Mouse (Mus musculus): ENCODE results near the gene Icam2. TPM values are rescaled to one million over a fixed set of nuclear protein-coding genes. Genes with fewer than 3 reads are reported as not detected.
"Not testable (repeated sequence)": the region's sequence is repeated elsewhere in the genome, so short reads cannot be mapped to it uniquely, and the experiment has no call there.

Icam2 gene
- total and polyA plus RNA-seq, 2 experiments from 2014 or later: 7.4 to 11.9 TPM

DNA sequence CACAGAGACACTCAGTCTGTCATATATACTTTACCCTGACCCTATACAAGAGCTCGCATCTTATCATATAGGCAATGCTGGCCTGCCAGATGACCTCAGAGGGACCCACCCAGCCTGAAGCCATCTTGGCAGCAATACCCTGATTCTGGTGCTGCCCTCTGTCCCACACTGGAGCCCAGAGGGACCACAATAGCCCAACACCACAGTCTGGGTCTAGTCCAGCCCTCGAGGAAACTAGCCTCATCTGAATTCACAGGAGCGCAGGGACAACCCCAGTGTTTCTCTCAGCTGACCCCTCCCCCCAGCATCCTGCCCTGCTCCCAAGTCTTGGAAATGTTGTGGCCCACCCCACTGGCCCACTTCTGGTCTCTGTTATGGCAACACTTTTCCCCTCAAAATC, 36.6 kb downstream of the Icam2 start:
- no peak for ATAC-seq (ENCODE audit: low FRiP score)
- Histone ChIP-seq H3K4me3 (ENCODE audit: low read depth, low read length) (no peak overlapping the region), H3K27ac (ENCODE audit: low read depth, low read length) (no peak overlapping the region), H3K36me3 (ENCODE audit: insufficient read depth, low read length) (no peaks in the 10 kb centered on the region), H3K9ac (replicated peaks; ENCODE audit: low read length, poor library complexity, severe bottlenecking) (no peak overlapping the region), H3K4me1 (ENCODE audit: insufficient read depth, low read length) (no peaks in the 10 kb centered on the region), H3K9me3 (ENCODE audit: low read length) (no peaks in the 10 kb centered on the region), H3K27me3 (ENCODE audit: insufficient read depth, low read length) (no peaks in the 10 kb centered on the region), H3K4me2 (ENCODE audit: low read depth, low read length, poor library complexity, severe bottlenecking) (no peak overlapping the region)
- peak; percentile 14 for DNase-seq (ENCODE audit: low spot score)
- WGBS: 66% methylated on average over 3 of the region's 3 CpGs
- TF ChIP-seq CTCF (IDR thresholded peaks at IDR 0.05): no peak

DNA sequence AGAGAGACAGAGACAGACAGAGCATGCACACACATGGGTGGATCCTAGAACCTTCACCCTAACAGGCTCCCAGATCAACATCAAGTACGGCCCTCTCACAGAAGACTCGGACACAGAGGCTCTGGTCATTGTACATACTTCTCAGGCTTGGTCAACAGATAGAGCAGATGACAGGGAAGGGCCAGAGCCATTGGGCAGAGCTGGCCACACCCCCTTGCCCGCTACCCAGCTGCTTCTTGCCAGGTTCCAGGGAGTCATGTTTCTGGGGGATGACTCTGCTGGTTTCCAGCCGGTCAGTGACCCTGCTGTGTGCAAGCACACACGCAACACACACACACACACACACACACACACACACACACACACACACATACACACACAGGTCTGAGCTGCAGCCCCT, 37.0 kb downstream of the Icam2 start:
- DNase-seq (ENCODE audit: low spot score): no peak
- no peak overlapping the region for H3K9ac ChIP-seq (replicated peaks; ENCODE audit: low read length, poor library complexity, severe bottlenecking)
- no peak overlapping the region for H3K27ac ChIP-seq (ENCODE audit: low read depth, low read length)
- no peaks in the 10 kb centered on the region for H3K27me3 ChIP-seq (ENCODE audit: insufficient read depth, low read length)
- H3K36me3 ChIP-seq (ENCODE audit: insufficient read depth, low read length): no peaks in the 10 kb centered on the region
- ATAC-seq (ENCODE audit: low FRiP score): no peak
- 61% methylated on average over 5 of the region's 5 CpGs for WGBS
- H3K4me2 ChIP-seq (ENCODE audit: low read depth, low read length, poor library complexity, severe bottlenecking): no peak overlapping the region
- H3K4me1 ChIP-seq (ENCODE audit: insufficient read depth, low read length): no peaks in the 10 kb centered on the region
- no peak overlapping the region for H3K4me3 ChIP-seq (ENCODE audit: low read depth, low read length)
- H3K9me3 ChIP-seq (ENCODE audit: low read length): no peaks in the 10 kb centered on the region
- no peak for TF ChIP-seq CTCF (IDR thresholded peaks at IDR 0.05)

GRCm38 (mm10) chr11:106349772-106350171, 38.1 kb downstream of the Icam2 start:
- no peak for TF ChIP-seq CTCF (IDR thresholded peaks at IDR 0.05)
- Histone ChIP-seq H3K4me1 (ENCODE audit: insufficient read depth, low read length) (no peaks in the 10 kb centered on the region), H3K27ac (ENCODE audit: low read depth, low read length) (no peak overlapping the region), H3K36me3 (ENCODE audit: insufficient read depth, low read length) (no peaks in the 10 kb centered on the region), H3K27me3 (ENCODE audit: insufficient read depth, low read length) (no peaks in the 10 kb centered on the region), H3K9me3 (ENCODE audit: low read length) (no peaks in the 10 kb centered on the region), H3K9ac (replicated peaks; ENCODE audit: low read length, poor library complexity, severe bottlenecking) (no peak overlapping the region), H3K4me3 (ENCODE audit: low read depth, low read length) (no peak overlapping the region), H3K4me2 (ENCODE audit: low read depth, low read length, poor library complexity, severe bottlenecking) (no peak overlapping the region)
- 91% methylated on average over 6 of the region's 6 CpGs for whole genome bisulfite sequencing
- ATAC-seq (ENCODE audit: low FRiP score) (no peak), DNase-seq (ENCODE audit: low spot score) (no peak)

- no peak overlapping the region for H3K4me3 ChIP-seq (ENCODE audit: low read depth, low read length)
- H3K27me3 ChIP-seq (ENCODE audit: insufficient read depth, low read length): no peaks in the 10 kb centered on the region
- H3K4me1 ChIP-seq (ENCODE audit: insufficient read depth, low read length): no peaks in the 10 kb centered on the region
- WGBS: 32% methylated on average over 6 of the region's 6 CpGs
- H3K9ac ChIP-seq (replicated peaks; ENCODE audit: low read length, poor library complexity, severe bottlenecking): no peak overlapping the region
- H3K4me2 ChIP-seq (ENCODE audit: low read depth, low read length, poor library complexity, severe bottlenecking): no peak overlapping the region
- H3K27ac ChIP-seq (ENCODE audit: low read depth, low read length): no peak overlapping the region
- ATAC-seq (ENCODE audit: low FRiP score) (no peak), DNase-seq (ENCODE audit: low spot score) (no peak)
- H3K36me3 ChIP-seq (ENCODE audit: insufficient read depth, low read length): no peaks in the 10 kb centered on the region
- no peaks in the 10 kb centered on the region for H3K9me3 ChIP-seq (ENCODE audit: low read length)
- no peak for TF ChIP-seq CTCF (IDR thresholded peaks at IDR 0.05)
Measured at GRCm38 (mm10) chr11:106344910-106345309, 43.0 kb downstream of the Icam2 start.

GRCm38 (mm10) chr11:106340990-106341520, 46.8 kb downstream of the Icam2 start:
- Histone ChIP-seq H3K27me3 (ENCODE audit: insufficient read depth, low read length) (no peaks in the 10 kb centered on the region), H3K4me2 (ENCODE audit: low read depth, low read length, poor library complexity, severe bottlenecking) (no peak overlapping the region), H3K9ac (replicated peaks; ENCODE audit: low read length, poor library complexity, severe bottlenecking) (no peak overlapping the region), H3K4me3 (ENCODE audit: low read depth, low read length) (no peak overlapping the region), H3K9me3 (ENCODE audit: low read length) (no peaks in the 10 kb centered on the region), H3K4me1 (ENCODE audit: insufficient read depth, low read length) (no peaks in the 10 kb centered on the region), H3K27ac (ENCODE audit: low read depth, low read length) (no peak overlapping the region), H3K36me3 (ENCODE audit: insufficient read depth, low read length) (no peaks in the 10 kb centered on the region)
- DNase-seq (ENCODE audit: low spot score) (no peak), ATAC-seq (ENCODE audit: low FRiP score) (no peak)
- TF ChIP-seq CTCF (IDR thresholded peaks at IDR 0.05): no peak
- 84% methylated on average over 9 of the region's 9 CpGs for WGBS

- H3K27ac ChIP-seq (ENCODE audit: low read depth, low read length); ATAC-seq (ENCODE audit: low FRiP score); H3K4me2 ChIP-seq (ENCODE audit: low read depth, low read length, poor library complexity, severe bottlenecking); H3K36me3 ChIP-seq (ENCODE audit: insufficient read depth, low read length); DNase-seq (ENCODE audit: low spot score); H3K9me3 ChIP-seq (ENCODE audit: low read length); H3K4me1 ChIP-seq (ENCODE audit: insufficient read depth, low read length); H3K9ac ChIP-seq (replicated peaks; ENCODE audit: low read length, poor library complexity, severe bottlenecking); H3K4me3 ChIP-seq (ENCODE audit: low read depth, low read length); H3K27me3 ChIP-seq (ENCODE audit: insufficient read depth, low read length): not testable (repeated sequence)
- WGBS: 90% methylated on average over 4 of the region's 4 CpGs
Measured at GRCm38 (mm10) chr11:106339323-106339722, 48.6 kb downstream of the Icam2 start.

All from midbrain, postnatal 0 days (tissue).